Mouse (Mus musculus): ENCODE measurements at regions not wholly inside any gene's neighbourhood (a gene's known extent, or its start where the extent isn't known, plus 50 kb on each side); places are given as distances from the start of the nearest gene placed in this dataset.
A peak's percentile ranks its signal among the peaks of the same experiment; 100 is the strongest.

DNA sequence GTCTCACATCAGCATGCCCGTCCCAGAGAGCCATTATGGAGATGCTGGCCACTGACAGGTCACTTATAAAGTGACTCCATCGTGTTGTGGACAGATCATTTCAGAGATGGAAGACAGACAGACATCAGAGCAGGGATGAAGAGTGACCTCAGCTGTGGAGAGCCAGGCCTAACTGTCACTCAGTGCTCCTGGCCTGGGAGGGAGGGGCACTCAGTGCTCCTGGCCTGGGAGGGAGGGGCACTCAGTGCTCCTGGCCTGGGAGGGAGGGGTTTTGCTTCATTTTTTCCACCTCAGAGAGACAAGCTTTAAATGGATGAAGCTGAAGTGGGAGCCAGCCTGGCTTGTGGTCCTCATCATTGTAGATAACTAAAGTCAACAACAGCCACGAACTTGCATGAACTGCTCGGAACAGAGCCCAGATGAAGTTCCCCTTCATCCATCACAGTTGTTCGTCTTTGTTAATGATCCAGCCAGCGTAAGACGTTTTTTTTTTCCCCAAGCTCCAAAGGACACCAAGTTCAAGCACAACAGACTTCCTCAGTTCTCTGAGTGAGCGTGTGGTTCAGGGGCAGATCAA lies 96.7 kb upstream of the S1pr3 start:
- WGBS = 40% methylated on average over 8 of the region's 8 CpGs
- no peaks in the 10 kb centered on the region for H3K36me3 ChIP-seq (ENCODE audit: control insufficient read depth, insufficient read depth, low read length)
- no peaks in the 10 kb centered on the region for H3K27me3 ChIP-seq (ENCODE audit: control insufficient read depth, insufficient read depth, low read length)
- H3K27ac ChIP-seq (ENCODE audit: insufficient read depth, low read depth, low read length) = 0 out of 2 replicates have a peak overlapping the region, but pooled peaks have one; percentile 1
- no peaks in the 10 kb centered on the region for H3K4me1 ChIP-seq (ENCODE audit: control insufficient read depth, insufficient read depth, insufficient read length, low read length)
- no peak overlapping the region for H3K4me3 ChIP-seq (ENCODE audit: low read depth, low read length)
- no peak for TF ChIP-seq CTCF (IDR thresholded peaks at IDR 0.05; ENCODE audit: extremely low read depth, insufficient read length, insufficient replicate concordance, low read depth, low read length)
- no peak for TF ChIP-seq POLR2A (IDR thresholded peaks at IDR 0.05; ENCODE audit: low read depth, low read length)

GRCm38 (mm10) chr13:51313129-51313850 lies 95.1 kb upstream of the S1pr3 start:
- no peaks in the 10 kb centered on the region for H3K4me1 ChIP-seq (ENCODE audit: control insufficient read depth, insufficient read depth, insufficient read length, low read length)
- 54% methylated on average over 5 of the region's 5 CpGs for WGBS
- no peak overlapping the region for H3K4me3 ChIP-seq (ENCODE audit: low read depth, low read length)
- H3K27me3 ChIP-seq (ENCODE audit: control insufficient read depth, insufficient read depth, low read length) = no peaks in the 10 kb centered on the region
- H3K27ac ChIP-seq (ENCODE audit: insufficient read depth, low read depth, low read length) = 0 out of 2 replicates have a peak overlapping the region, but pooled peaks have one; percentile 11
- H3K36me3 ChIP-seq (ENCODE audit: control insufficient read depth, insufficient read depth, low read length) = no peaks in the 10 kb centered on the region
- TF ChIP-seq CTCF (IDR thresholded peaks at IDR 0.05; ENCODE audit: extremely low read depth, insufficient read length, insufficient replicate concordance, low read depth, low read length) = no peak
- no peak for TF ChIP-seq POLR2A (IDR thresholded peaks at IDR 0.05; ENCODE audit: low read depth, low read length)

DNA sequence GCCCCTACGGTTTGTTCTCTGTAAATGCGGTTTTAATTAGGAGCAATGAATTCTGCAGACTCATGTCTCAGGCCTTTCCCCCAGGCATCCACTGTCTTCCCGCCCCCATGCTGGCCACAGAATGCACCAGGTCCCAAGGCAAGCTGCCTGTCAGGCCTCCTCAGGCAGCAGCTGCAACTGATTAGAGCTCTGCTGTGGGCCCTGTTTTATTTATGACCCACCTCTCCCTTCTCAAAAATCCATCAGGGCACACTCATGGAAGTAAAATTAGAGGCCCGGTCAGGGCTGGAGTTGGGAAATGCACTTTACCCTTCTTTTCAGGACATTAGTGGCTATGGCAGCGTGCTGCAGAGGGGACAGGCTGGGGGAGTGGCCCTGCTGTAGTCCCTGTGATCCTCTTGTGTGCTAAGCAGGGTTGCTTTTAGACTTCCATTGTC lies 93.9 kb upstream of the S1pr3 start:
- Histone ChIP-seq H3K36me3 (ENCODE audit: control insufficient read depth, insufficient read depth, low read length) (no peaks in the 10 kb centered on the region), H3K27ac (ENCODE audit: insufficient read depth, low read depth, low read length) (no peak overlapping the region), H3K4me1 (ENCODE audit: control insufficient read depth, insufficient read depth, insufficient read length, low read length) (no peaks in the 10 kb centered on the region), H3K4me3 (ENCODE audit: low read depth, low read length) (no peak overlapping the region), H3K27me3 (ENCODE audit: control insufficient read depth, insufficient read depth, low read length) (no peaks in the 10 kb centered on the region)
- 31% methylated on average over 5 of the region's 5 CpGs for WGBS
- TF ChIP-seq CTCF (IDR thresholded peaks at IDR 0.05; ENCODE audit: extremely low read depth, insufficient read length, insufficient replicate concordance, low read depth, low read length) (no peak), POLR2A (IDR thresholded peaks at IDR 0.05; ENCODE audit: low read depth, low read length) (no peak)

- 56% methylated on average over 10 of the region's 10 CpGs for WGBS
- no peaks in the 10 kb centered on the region for H3K27me3 ChIP-seq (ENCODE audit: control insufficient read depth, insufficient read depth, low read length)
- H3K27ac ChIP-seq (ENCODE audit: insufficient read depth, low read depth, low read length) = no peak overlapping the region
- TF ChIP-seq CTCF (IDR thresholded peaks at IDR 0.05; ENCODE audit: extremely low read depth, insufficient read length, insufficient replicate concordance, low read depth, low read length) = no peak
- TF ChIP-seq POLR2A (IDR thresholded peaks at IDR 0.05; ENCODE audit: low read depth, low read length) = no peak
- no peaks in the 10 kb centered on the region for H3K36me3 ChIP-seq (ENCODE audit: control insufficient read depth, insufficient read depth, low read length)
- no peak overlapping the region for H3K4me3 ChIP-seq (ENCODE audit: low read depth, low read length)
- no peaks in the 10 kb centered on the region for H3K4me1 ChIP-seq (ENCODE audit: control insufficient read depth, insufficient read depth, insufficient read length, low read length)
Observed at GRCm38 (mm10) chr13:51315008-51315778, 93.2 kb upstream of the S1pr3 start.

GRCm38 (mm10) chr13:51315779-51316041 lies 92.7 kb upstream of the S1pr3 start:
- Histone ChIP-seq H3K27me3 (ENCODE audit: control insufficient read depth, insufficient read depth, low read length) (no peaks in the 10 kb centered on the region), H3K36me3 (ENCODE audit: control insufficient read depth, insufficient read depth, low read length) (no peaks in the 10 kb centered on the region), H3K4me1 (ENCODE audit: control insufficient read depth, insufficient read depth, insufficient read length, low read length) (no peaks in the 10 kb centered on the region), H3K27ac (ENCODE audit: insufficient read depth, low read depth, low read length) (no peak overlapping the region), H3K4me3 (ENCODE audit: low read depth, low read length) (no peak overlapping the region)
- TF ChIP-seq CTCF (IDR thresholded peaks at IDR 0.05; ENCODE audit: extremely low read depth, insufficient read length, insufficient replicate concordance, low read depth, low read length) (no peak), POLR2A (IDR thresholded peaks at IDR 0.05; ENCODE audit: low read depth, low read length) (no peak)
- 66% methylated on average over 5 of the region's 5 CpGs for WGBS

GRCm38 (mm10) chr13:51323058-51323715 lies 85.3 kb upstream of the S1pr3 start:
- H3K27me3 ChIP-seq (ENCODE audit: control insufficient read depth, insufficient read depth, low read length) = no peaks in the 10 kb centered on the region
- no peak overlapping the region; the same call in 1 of the 2 replicates for H3K27ac ChIP-seq (ENCODE audit: insufficient read depth, low read depth, low read length)
- TF ChIP-seq CTCF (IDR thresholded peaks at IDR 0.05; ENCODE audit: extremely low read depth, insufficient read length, insufficient replicate concordance, low read depth, low read length) (no peak), POLR2A (IDR thresholded peaks at IDR 0.05; ENCODE audit: low read depth, low read length) (no peak)
- WGBS = 62% methylated on average over 7 of the region's 7 CpGs
- H3K36me3 ChIP-seq (ENCODE audit: control insufficient read depth, insufficient read depth, low read length) = no peaks in the 10 kb centered on the region
- H3K4me1 ChIP-seq (ENCODE audit: control insufficient read depth, insufficient read depth, insufficient read length, low read length) = no peaks in the 10 kb centered on the region
- no peak overlapping the region for H3K4me3 ChIP-seq (ENCODE audit: low read depth, low read length)
